ENCODE assay signal across 9 mouse cellular contexts in the genomic region with DNA sequence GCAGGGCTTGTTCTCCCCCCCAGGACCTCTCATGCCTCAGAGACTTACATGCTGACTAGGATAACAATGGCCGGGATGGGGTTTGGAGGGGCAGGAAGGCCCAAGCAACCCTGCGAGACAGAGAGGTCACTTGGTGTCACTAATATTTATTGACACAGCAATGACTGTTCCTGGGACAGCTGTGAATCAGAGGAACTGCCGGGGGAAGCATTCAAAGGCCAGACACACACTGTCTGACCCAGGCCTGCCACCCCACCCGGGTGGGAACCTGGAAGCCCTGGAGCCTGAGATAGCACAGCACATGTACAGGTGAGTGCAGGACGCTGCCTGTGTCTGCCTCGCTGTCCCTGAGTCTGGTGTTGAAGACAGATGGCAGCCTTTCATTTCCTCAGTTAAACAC.
A peak's percentile ranks its signal among the peaks of the same experiment; 100 is the strongest.
DNase-seq lines count a peak whose midpoint lies in the region; ATAC-seq lines count a peak whose summit lies in the region.
"Had no signal": no experiment of that assay in that cellular context is flagged by ENCODE, and none has a peak within 500 bp of the region (broad histone marks: within the 10 kb centered on the region; RNA-seq: fewer than 3 reads in every experiment).

No protein-coding gene starts in this region.

- no peaks in the 10 kb centered on the region for H3K36me3 ChIP-seq in hindbrain, embryonic 12.5 days
- H3K36me3 ChIP-seq in hindbrain, embryonic 14.5 days (replicated peaks; ENCODE audit: control insufficient read depth, insufficient read depth) = no peaks in the 10 kb centered on the region
- no peaks in the 10 kb centered on the region for H3K36me3 ChIP-seq in neural tube, embryonic 11.5 days (ENCODE audit: control insufficient read depth, insufficient read depth, low read length)
- H3K36me3 ChIP-seq in neural tube, embryonic 15.5 days = no peaks in the 10 kb centered on the region
- no peaks in the 10 kb centered on the region for H3K36me3 ChIP-seq in forebrain, embryonic 14.5 days (ENCODE audit: control insufficient read depth, insufficient read depth, low read length)
- no peaks in the 10 kb centered on the region for H3K36me3 ChIP-seq in neural tube, embryonic 14.5 days (ENCODE audit: control insufficient read depth, insufficient read depth, low read length)

- 27% methylated on average over 6 of the region's 6 CpGs for WGBS in hindbrain, embryonic 12.5 days
- 30% methylated on average over 6 of the region's 6 CpGs for WGBS in hindbrain, embryonic 14.5 days
- WGBS in neural tube, embryonic 11.5 days = 19% methylated on average over 6 of the region's 6 CpGs
- 30% methylated on average over 6 of the region's 6 CpGs for WGBS in neural tube, embryonic 15.5 days
- 58% methylated on average over 6 of the region's 6 CpGs for WGBS in forebrain, embryonic 14.5 days
- WGBS in neural tube, embryonic 14.5 days = 14% methylated on average over 6 of the region's 6 CpGs

- no peak overlapping the region for H3K4me2 ChIP-seq in hindbrain, embryonic 12.5 days (replicated peaks)
- H3K4me2 ChIP-seq in hindbrain, embryonic 14.5 days (replicated peaks) = no peak overlapping the region
- no peak overlapping the region for H3K4me2 ChIP-seq in neural tube, embryonic 11.5 days (ENCODE audit: low read depth)
- no peak overlapping the region for H3K4me2 ChIP-seq in neural tube, embryonic 15.5 days
- H3K4me2 ChIP-seq in forebrain, embryonic 14.5 days (ENCODE audit: low read length) = no peak overlapping the region
- no peak overlapping the region for H3K4me2 ChIP-seq in neural tube, embryonic 14.5 days (ENCODE audit: low read depth, low read length)

- H3K4me1 ChIP-seq in hindbrain, embryonic 12.5 days = peaks cover 36% of the 10 kb centered on the region
- peaks cover 26% of the 10 kb centered on the region for H3K4me1 ChIP-seq in hindbrain, embryonic 14.5 days (replicated peaks; ENCODE audit: control insufficient read depth, insufficient read depth, low read length)
- H3K4me1 ChIP-seq in neural tube, embryonic 11.5 days (ENCODE audit: control insufficient read depth, insufficient read depth, low read length) = peaks cover 41% of the 10 kb centered on the region
- H3K4me1 ChIP-seq in neural tube, embryonic 15.5 days = peaks cover 41% of the 10 kb centered on the region
- peaks cover 15% of the 10 kb centered on the region for H3K4me1 ChIP-seq in forebrain, embryonic 14.5 days (ENCODE audit: control insufficient read depth, insufficient read depth, low read length)
- peaks cover 19% of the 10 kb centered on the region for H3K4me1 ChIP-seq in neural tube, embryonic 14.5 days (ENCODE audit: control insufficient read depth, insufficient read depth, low read length)

- H3K9ac ChIP-seq in hindbrain, embryonic 12.5 days = no peak overlapping the region; the same call in 1 of the 2 replicates
- H3K9ac ChIP-seq in hindbrain, embryonic 14.5 days = no peak overlapping the region
- no peak overlapping the region for H3K9ac ChIP-seq in neural tube, embryonic 11.5 days (ENCODE audit: low read length)
- H3K9ac ChIP-seq in neural tube, embryonic 15.5 days (replicated peaks) = no peak overlapping the region
- no peak overlapping the region; the same call in 1 of the 2 replicates for H3K9ac ChIP-seq in forebrain, embryonic 14.5 days (ENCODE audit: low read length)
- no peak overlapping the region; the same call in 1 of the 2 replicates for H3K9ac ChIP-seq in neural tube, embryonic 14.5 days (replicated peaks; ENCODE audit: low read depth, low read length)

- H3K9me3 ChIP-seq in hindbrain, embryonic 12.5 days (replicated peaks) = no peaks in the 10 kb centered on the region
- no peaks in the 10 kb centered on the region for H3K9me3 ChIP-seq in hindbrain, embryonic 14.5 days (ENCODE audit: control insufficient read depth, low read length)
- no peaks in the 10 kb centered on the region for H3K9me3 ChIP-seq in neural tube, embryonic 11.5 days (ENCODE audit: control insufficient read depth, low read length)
- no peaks in the 10 kb centered on the region for H3K9me3 ChIP-seq in neural tube, embryonic 15.5 days (replicated peaks)
- no peaks in the 10 kb centered on the region for H3K9me3 ChIP-seq in forebrain, embryonic 14.5 days (replicated peaks; ENCODE audit: control insufficient read depth, low read length)
- H3K9me3 ChIP-seq in neural tube, embryonic 14.5 days (ENCODE audit: control insufficient read depth, low read length) = no peaks in the 10 kb centered on the region

- ATAC-seq in hindbrain, embryonic 12.5 days (ENCODE audit: low FRiP score) = no peak
- ATAC-seq in hindbrain, embryonic 14.5 days (ENCODE audit: low FRiP score) = no peak
- ATAC-seq in neural tube, embryonic 11.5 days (ENCODE audit: insufficient read depth, low FRiP score, low TSS enrichment) = no peak
- ATAC-seq in neural tube, embryonic 15.5 days (ENCODE audit: low FRiP score) = no peak
- ATAC-seq in forebrain, embryonic 14.5 days = no peak
- ATAC-seq in neural tube, embryonic 14.5 days (ENCODE audit: low read depth) = no peak

- peak overlapping the region; percentile 66 for H3K27ac ChIP-seq in hindbrain, embryonic 12.5 days
- no peak overlapping the region for H3K27ac ChIP-seq in hindbrain, embryonic 14.5 days
- peak overlapping the region; percentile 39 for H3K27ac ChIP-seq in neural tube, embryonic 11.5 days (ENCODE audit: low read depth, low read length)
- no peak overlapping the region for H3K27ac ChIP-seq in neural tube, embryonic 15.5 days (replicated peaks)
- H3K27ac ChIP-seq in forebrain, embryonic 14.5 days (ENCODE audit: low read depth, low read length) = peak overlapping the region; percentile 55; the same call in 1 of the 2 replicates
- peak overlapping the region; percentile 57; the same call in 1 of the 2 replicates for H3K27ac ChIP-seq in neural tube, embryonic 14.5 days (ENCODE audit: low read depth, low read length)

- no peak for DNase-seq in hindbrain, embryonic 14.5 days (ENCODE audit: low spot score)
- no peak for DNase-seq in neural tube, embryonic 11.5 days (ENCODE audit: low spot score)
- no peak for DNase-seq in forebrain, embryonic 14.5 days (ENCODE audit: low spot score)
- DNase-seq in left cerebral cortex, adult 9 months (ENCODE audit: low spot score in 2 of 2) = no peak
- DNase-seq: thymus, postnatal 4 days had no signal

- no peak overlapping the region for H3K4me3 ChIP-seq in hindbrain, embryonic 12.5 days
- no peak overlapping the region for H3K4me3 ChIP-seq in hindbrain, embryonic 14.5 days (replicated peaks; ENCODE audit: low read length)
- H3K4me3 ChIP-seq in neural tube, embryonic 11.5 days (ENCODE audit: low read depth, low read length) = no peak overlapping the region
- H3K4me3 ChIP-seq in neural tube, embryonic 15.5 days (replicated peaks) = no peak overlapping the region
- no peak overlapping the region for H3K4me3 ChIP-seq in forebrain, embryonic 14.5 days (ENCODE audit: low read depth, low read length)
- no peak overlapping the region for H3K4me3 ChIP-seq in neural tube, embryonic 14.5 days (ENCODE audit: low read depth, low read length)
- H3K4me3 ChIP-seq: erythroblast, embryonic 14.5 days had no signal

- H3K27me3 ChIP-seq in hindbrain, embryonic 12.5 days = no peaks in the 10 kb centered on the region; the same call in 1 of the 2 replicates
- no peaks in the 10 kb centered on the region for H3K27me3 ChIP-seq in hindbrain, embryonic 14.5 days (ENCODE audit: control insufficient read depth, insufficient read depth, low read length)
- no peaks in the 10 kb centered on the region for H3K27me3 ChIP-seq in neural tube, embryonic 11.5 days (ENCODE audit: control insufficient read depth, insufficient read depth, low read length)
- no peaks in the 10 kb centered on the region for H3K27me3 ChIP-seq in neural tube, embryonic 15.5 days (replicated peaks)
- no peaks in the 10 kb centered on the region for H3K27me3 ChIP-seq in forebrain, embryonic 14.5 days (replicated peaks; ENCODE audit: control insufficient read depth, insufficient read depth, low read length)
- no peaks in the 10 kb centered on the region for H3K27me3 ChIP-seq in neural tube, embryonic 14.5 days (ENCODE audit: control insufficient read depth, insufficient read depth, low read length)

Comparison
In these comparisons a context has a peak if more than half of its experiments do, and no peak if none do; other contexts are left out.
1. H3K27ac ChIP-seq: peak in hindbrain, embryonic 12.5 days (single experiment), neural tube, embryonic 11.5 days (single experiment), forebrain, embryonic 14.5 days (single experiment) and neural tube, embryonic 14.5 days (single experiment); none in hindbrain, embryonic 14.5 days (single experiment) and neural tube, embryonic 15.5 days (single experiment).